Mouse (Mus musculus): ENCODE measurements around the gene Psmc5. TPM values are rescaled to one million over a fixed set of nuclear protein-coding genes. Genes with fewer than 3 reads are reported as not detected.

The Psmc5 gene
- polyA plus RNA-seq, 1 experiment from 2014 or later, result 431 TPM

- H3K36me3 ChIP-seq (replicated peaks), result no peaks in the 10 kb centered on the region
- WGBS, result 91% methylated on average over 2 of the region's 2 CpGs
- DNase-seq (ENCODE audit: extremely low spot score, low spot score), result no peak
- H3K27me3 ChIP-seq (ENCODE audit: poor library complexity, severe bottlenecking), result no peaks in the 10 kb centered on the region
- no peak overlapping the region for H3K4me3 ChIP-seq
- no peak overlapping the region for H3K27ac ChIP-seq
- H3K9me3 ChIP-seq, result peaks cover 2% of the 10 kb centered on the region; the same call in 1 of the 2 replicates
- H3K4me1 ChIP-seq, result no peaks in the 10 kb centered on the region
Measured at GRCm38 (mm10) chr11:106291861-106292260, 35.9 kb downstream of the Psmc5 start.

- DNase-seq (ENCODE audit: extremely low spot score, low spot score), result no peak
- no peaks in the 10 kb centered on the region for H3K27me3 ChIP-seq (ENCODE audit: poor library complexity, severe bottlenecking)
- no peaks in the 10 kb centered on the region for H3K36me3 ChIP-seq (replicated peaks)
- H3K9me3 ChIP-seq, result no peaks in the 10 kb centered on the region
- no peaks in the 10 kb centered on the region for H3K4me1 ChIP-seq
- WGBS, result 84% methylated on average over 9 of the region's 9 CpGs
- no peak within 1 kb of the TSS for H3K4me3 ChIP-seq
- H3K27ac ChIP-seq, result no peak within 1 kb of the TSS
Measured at GRCm38 (mm10) chr11:106301765-106302164, 45.8 kb downstream of the Psmc5 start, which contains the start of gene Gh. Gh (minus strand) TSS chr11:106301865.

GRCm38 (mm10) chr11:106302634-106303033, 46.7 kb downstream of the Psmc5 start:
- H3K9me3 ChIP-seq, result no peaks in the 10 kb centered on the region
- no peaks in the 10 kb centered on the region for H3K27me3 ChIP-seq (ENCODE audit: poor library complexity, severe bottlenecking)
- H3K36me3 ChIP-seq (replicated peaks), result no peaks in the 10 kb centered on the region
- peak; percentile 64 for DNase-seq (ENCODE audit: extremely low spot score, low spot score)
- H3K4me1 ChIP-seq, result no peaks in the 10 kb centered on the region
- no peak overlapping the region for H3K4me3 ChIP-seq
- no peak overlapping the region for H3K27ac ChIP-seq
- WGBS, result 13% methylated on average over 2 of the region's 2 CpGs

GRCm38 (mm10) chr11:106305348-106306064, 49.6 kb downstream of the Psmc5 start:
- 89% methylated on average over 10 of the region's 10 CpGs for WGBS

GRCm38 (mm10) chr11:106306065-106306385, 50.1 kb downstream of the Psmc5 start:
- 90% methylated on average over 3 of the region's 3 CpGs for WGBS

More at GRCm38 (mm10) chr11:106305348-106306064, 49.6 kb downstream of the Psmc5 start:
- H3K4me1 ChIP-seq, result peaks cover 11% of the 10 kb centered on the region
- H3K27ac ChIP-seq, result no peak overlapping the region
- H3K27me3 ChIP-seq (ENCODE audit: poor library complexity, severe bottlenecking), result no peaks in the 10 kb centered on the region
- no peak overlapping the region for H3K4me3 ChIP-seq
- DNase-seq (ENCODE audit: extremely low spot score, low spot score), result no peak
- H3K36me3 ChIP-seq (replicated peaks), result no peaks in the 10 kb centered on the region
- no peaks in the 10 kb centered on the region for H3K9me3 ChIP-seq

GRCm38 (mm10) chr11:106306758-106307157, 50.8 kb downstream of the Psmc5 start:
- Histone ChIP-seq H3K4me3 (no peak overlapping the region), H3K27me3 (ENCODE audit: poor library complexity, severe bottlenecking) (no peaks in the 10 kb centered on the region), H3K36me3 (replicated peaks) (no peaks in the 10 kb centered on the region), H3K27ac (no peak overlapping the region), H3K9me3 (no peaks in the 10 kb centered on the region), H3K4me1 (peaks cover 12% of the 10 kb centered on the region)
- DNase-seq (ENCODE audit: extremely low spot score, low spot score), result no peak
- WGBS, result 86% methylated on average over 9 of the region's 9 CpGs

More at GRCm38 (mm10) chr11:106306065-106306385, 50.1 kb downstream of the Psmc5 start:
- peaks cover 12% of the 10 kb centered on the region for H3K4me1 ChIP-seq
- H3K27me3 ChIP-seq (ENCODE audit: poor library complexity, severe bottlenecking), result no peaks in the 10 kb centered on the region
- H3K9me3 ChIP-seq, result no peaks in the 10 kb centered on the region
- no peak for DNase-seq (ENCODE audit: extremely low spot score, low spot score)
- no peaks in the 10 kb centered on the region for H3K36me3 ChIP-seq (replicated peaks)
- H3K27ac ChIP-seq, result no peak overlapping the region
- H3K4me3 ChIP-seq, result no peak overlapping the region

- WGBS, result 89% methylated on average over 5 of the region's 5 CpGs
- no peak overlapping the region for H3K4me3 ChIP-seq
Measured at GRCm38 (mm10) chr11:106307432-106307831, 51.5 kb downstream of the Psmc5 start.

GRCm38 (mm10) chr11:106308162-106308561, 52.2 kb downstream of the Psmc5 start:
- Histone ChIP-seq H3K9me3 (no peaks in the 10 kb centered on the region), H3K36me3 (replicated peaks) (no peaks in the 10 kb centered on the region), H3K27me3 (ENCODE audit: poor library complexity, severe bottlenecking) (no peaks in the 10 kb centered on the region), H3K27ac (peak overlapping the region; percentile 48; the same call in 1 of the 2 replicates), H3K4me3 (no peak overlapping the region), H3K4me1 (peaks cover 15% of the 10 kb centered on the region)
- DNase-seq (ENCODE audit: extremely low spot score, low spot score), result no peak
- WGBS, result 86% methylated on average over 11 of the region's 11 CpGs

More at GRCm38 (mm10) chr11:106307432-106307831, 51.5 kb downstream of the Psmc5 start:
- H3K27me3 ChIP-seq (ENCODE audit: poor library complexity, severe bottlenecking), result no peaks in the 10 kb centered on the region
- H3K36me3 ChIP-seq (replicated peaks), result no peaks in the 10 kb centered on the region
- no peak overlapping the region for H3K27ac ChIP-seq
- H3K4me1 ChIP-seq, result peaks cover 12% of the 10 kb centered on the region
- no peaks in the 10 kb centered on the region for H3K9me3 ChIP-seq
- no peak for DNase-seq (ENCODE audit: extremely low spot score, low spot score)

- DNase-seq (ENCODE audit: extremely low spot score, low spot score), result no peak
- no peaks in the 10 kb centered on the region for H3K9me3 ChIP-seq
- H3K27me3 ChIP-seq (ENCODE audit: poor library complexity, severe bottlenecking), result no peaks in the 10 kb centered on the region
- no peak overlapping the region for H3K4me3 ChIP-seq
- 67% methylated on average over 5 of the region's 5 CpGs for WGBS
- peaks cover 31% of the 10 kb centered on the region for H3K4me1 ChIP-seq
- H3K36me3 ChIP-seq (replicated peaks), result no peaks in the 10 kb centered on the region
- H3K27ac ChIP-seq, result no peak overlapping the region
Measured at GRCm38 (mm10) chr11:106310123-106310522, 54.2 kb downstream of the Psmc5 start.

Other genes starting within 250 kb of the Psmc5 start
- gene Kcnh6, start 248.0 kb upstream of the Psmc5 start, polyA plus RNA-seq (2016; fragmentation: Nextera tagmentation; extraction: Ambion mirVana), result 0.39 and 0.58 TPM in 2 replicates
- gene Dcaf7, start 219.3 kb upstream of the Psmc5 start, polyA plus RNA-seq (2016; fragmentation: Nextera tagmentation; extraction: Ambion mirVana), result 84.0 and 87.1 TPM in 2 replicates
- 15.1 and 15.4 TPM in 2 replicates for gene Taco1, start 190.1 kb upstream of the Psmc5 start, polyA plus RNA-seq (2016; fragmentation: Nextera tagmentation; extraction: Ambion mirVana)
- 16.1 and 18.2 TPM in 2 replicates for gene Map3k3, start 171.5 kb upstream of the Psmc5 start, polyA plus RNA-seq (2016; fragmentation: Nextera tagmentation; extraction: Ambion mirVana)
- gene Gm10840, start 95.3 kb upstream of the Psmc5 start, polyA plus RNA-seq (2016; fragmentation: Nextera tagmentation; extraction: Ambion mirVana), result 0.82 TPM in 1 of 2 replicates, not detected in the other
- gene Limd2, start 95.3 kb upstream of the Psmc5 start, polyA plus RNA-seq (2016; fragmentation: Nextera tagmentation; extraction: Ambion mirVana), result 364 and 375 TPM in 2 replicates
- 41.4 and 41.9 TPM in 2 replicates for gene Strada, start 54.0 kb upstream of the Psmc5 start, polyA plus RNA-seq (2016; fragmentation: Nextera tagmentation; extraction: Ambion mirVana)
- 77.3 and 77.4 TPM in 2 replicates for gene Ccdc47, start 39.8 kb upstream of the Psmc5 start, polyA plus RNA-seq (2016; fragmentation: Nextera tagmentation; extraction: Ambion mirVana)
- gene Ddx42, start 39.2 kb upstream of the Psmc5 start, polyA plus RNA-seq (2016; fragmentation: Nextera tagmentation; extraction: Ambion mirVana), result 105 and 109 TPM in 2 replicates
- gene Ftsj3, start 75 bp upstream of the Psmc5 start, polyA plus RNA-seq (2016; fragmentation: Nextera tagmentation; extraction: Ambion mirVana), result 101 and 102 TPM in 2 replicates
- gene Smarcd2, start 16.8 kb downstream of the Psmc5 start, polyA plus RNA-seq (2016; fragmentation: Nextera tagmentation; extraction: Ambion mirVana), result 20.5 and 20.7 TPM in 2 replicates
- 0.15 TPM in 2 replicates for gene Tcam1, start 20.5 kb downstream of the Psmc5 start, polyA plus RNA-seq (2016; fragmentation: Nextera tagmentation; extraction: Ambion mirVana)
- gene Gh, start 45.7 kb downstream of the Psmc5 start, polyA plus RNA-seq (2016; fragmentation: Nextera tagmentation; extraction: Ambion mirVana), result not detected in 2 replicates
- gene Cd79b, start 58.6 kb downstream of the Psmc5 start, polyA plus RNA-seq (2016; fragmentation: Nextera tagmentation; extraction: Ambion mirVana), result 0.82 and 1.2 TPM in 2 replicates
- gene Scn4a, start 97.1 kb downstream of the Psmc5 start, polyA plus RNA-seq (2016; fragmentation: Nextera tagmentation; extraction: Ambion mirVana), result 0.07 TPM in 1 of 2 replicates, not detected in the other
- not detected in 2 replicates for gene Prr29, start 109.3 kb downstream of the Psmc5 start, polyA plus RNA-seq (2016; fragmentation: Nextera tagmentation; extraction: Ambion mirVana)
- gene Icam2, start 131.9 kb downstream of the Psmc5 start, polyA plus RNA-seq (2016; fragmentation: Nextera tagmentation; extraction: Ambion mirVana), result 14.8 and 17.5 TPM in 2 replicates
- 4.6 and 5.3 TPM in 2 replicates for gene Ern1, start 231.7 kb downstream of the Psmc5 start, polyA plus RNA-seq (2016; fragmentation: Nextera tagmentation; extraction: Ambion mirVana)